Mouse (Mus musculus): Measurements from ENCODE around the gene Tmem269. TPM values are rescaled to one million over a fixed set of nuclear protein-coding genes. Genes with fewer than 3 reads are reported as not detected.

The Tmem269 gene
- polyA plus RNA-seq, 2 experiments from 2014 or later, result not detected

- ATAC-seq, result no peak
Measured at GRCm38 (mm10) chr4:119180133-119180707, 37.8 kb downstream of the Tmem269 start.

DNA sequence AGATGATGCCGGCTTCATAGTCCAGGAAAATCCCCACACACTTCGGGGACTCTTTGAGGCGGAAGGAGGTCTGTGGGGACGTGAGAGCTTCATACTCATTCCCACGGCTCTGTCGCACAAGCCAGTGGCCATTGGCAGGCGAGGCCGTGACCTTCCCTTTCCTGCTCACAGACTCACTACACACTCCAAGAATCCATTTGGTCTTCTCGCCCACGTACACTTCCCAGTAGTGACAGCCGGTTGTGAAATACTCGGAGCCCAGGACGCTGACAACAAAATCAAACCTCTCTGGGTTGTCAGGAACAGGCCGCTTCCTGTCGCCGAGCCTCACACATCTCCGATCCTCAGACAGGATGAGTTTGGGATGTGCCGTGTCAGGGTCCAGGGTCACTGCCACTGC lies 39.7 kb downstream of the Tmem269 start:
- ATAC-seq, result no peak

DNA sequence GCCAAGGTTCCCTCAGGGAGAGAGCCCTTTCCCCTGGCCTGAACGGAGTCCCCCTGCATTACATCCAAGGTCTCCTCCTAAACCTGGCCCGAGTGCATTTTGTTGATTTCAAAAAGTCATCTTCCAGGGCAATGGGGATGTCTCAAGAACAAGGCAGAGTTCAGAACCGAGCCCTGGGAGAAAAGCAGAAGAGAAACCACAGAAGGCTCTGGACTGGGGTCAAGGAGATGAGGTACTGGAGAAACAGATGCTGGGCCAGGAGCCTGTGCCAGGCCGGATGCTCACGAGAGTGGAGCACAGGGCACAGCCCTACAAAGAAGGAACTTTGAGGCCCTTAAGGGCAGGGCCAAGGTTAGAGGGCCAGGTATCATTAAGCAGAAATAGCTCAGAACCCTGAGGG lies 40.3 kb downstream of the Tmem269 start:
- no peak for ATAC-seq

GRCm38 (mm10) chr4:119173851-119174453 lies 44.1 kb downstream of the Tmem269 start, which contains the start of gene Zfp691:
Zfp691 (minus strand) TSS chr4:119174195.
- peak; percentile 100 for ATAC-seq

DNA sequence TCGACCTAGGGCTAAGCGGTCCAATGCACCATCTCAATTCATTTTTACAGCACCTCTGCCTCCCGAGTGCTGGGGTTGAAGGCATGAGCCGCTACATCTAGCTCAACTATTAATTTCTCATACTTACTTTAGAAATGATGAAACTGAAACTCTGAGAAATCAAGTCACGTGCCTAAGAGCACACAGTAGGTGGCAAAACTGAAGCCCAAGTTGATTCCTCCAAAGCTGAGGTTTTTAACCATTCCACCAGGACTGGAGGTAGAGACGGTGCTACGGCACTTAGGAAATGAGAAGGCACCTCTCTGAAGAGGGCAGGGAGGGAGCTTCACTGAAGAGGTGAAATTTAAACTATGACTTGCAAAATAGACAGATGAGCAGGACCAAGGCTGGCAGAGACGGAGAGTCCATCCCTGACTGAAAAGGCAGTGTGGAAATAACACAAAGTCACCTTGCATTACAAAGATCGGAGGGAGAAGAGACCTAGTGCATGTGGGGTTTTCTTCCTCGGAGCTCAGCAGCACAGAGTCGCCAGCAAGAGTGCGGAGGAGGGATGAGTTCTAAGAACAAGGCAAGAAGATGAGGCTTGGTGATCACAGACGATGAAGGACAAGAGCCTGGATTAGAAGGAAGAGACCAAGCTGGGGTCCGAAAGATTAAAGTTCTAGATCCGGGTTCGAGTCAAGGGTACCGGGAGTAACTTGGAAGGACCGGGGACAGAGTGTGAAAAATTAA lies 44.9 kb downstream of the Tmem269 start:
- no peak for ATAC-seq

DNA sequence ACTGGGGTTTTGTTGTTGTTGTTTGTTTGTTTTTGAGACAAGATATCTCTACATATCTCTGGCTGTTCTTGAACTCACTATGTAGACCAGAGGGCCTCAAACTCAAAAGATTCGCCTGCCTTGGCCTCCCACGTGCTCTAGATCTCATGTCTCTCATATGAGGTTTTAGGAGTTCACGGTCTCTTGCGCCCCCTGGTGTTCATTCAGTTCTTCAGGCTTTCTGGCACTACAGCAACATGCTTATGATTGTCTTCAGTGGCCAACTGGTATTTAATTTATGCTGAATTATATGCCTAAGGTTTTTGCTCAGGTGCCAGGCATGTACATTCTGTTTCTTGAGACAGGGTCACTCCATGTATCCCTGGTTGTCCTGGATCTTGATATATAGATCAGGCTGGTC lies 50.4 kb downstream of the Tmem269 start:
- peak; percentile 91 for ATAC-seq

DNA sequence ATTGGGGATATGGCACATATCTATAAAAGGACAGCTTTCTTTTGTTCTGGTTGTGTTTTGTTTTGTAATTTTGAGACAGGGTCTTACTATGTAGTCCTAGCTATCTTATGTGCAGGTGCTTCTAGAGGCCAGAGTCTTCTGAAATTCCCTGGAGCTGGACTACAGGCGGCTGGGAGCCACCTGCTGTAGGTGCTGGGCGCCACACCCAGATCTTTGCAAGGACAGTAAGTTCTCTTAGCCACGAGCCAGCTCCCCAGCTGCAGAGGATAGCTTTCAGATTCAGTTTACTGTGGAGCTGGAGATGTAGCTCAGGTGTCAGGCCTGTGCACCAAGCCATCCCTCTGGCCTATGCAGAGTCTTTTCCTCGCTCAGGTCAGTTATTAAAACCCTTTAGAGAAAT lies 50.9 kb downstream of the Tmem269 start:
- ATAC-seq, result no peak

DNA sequence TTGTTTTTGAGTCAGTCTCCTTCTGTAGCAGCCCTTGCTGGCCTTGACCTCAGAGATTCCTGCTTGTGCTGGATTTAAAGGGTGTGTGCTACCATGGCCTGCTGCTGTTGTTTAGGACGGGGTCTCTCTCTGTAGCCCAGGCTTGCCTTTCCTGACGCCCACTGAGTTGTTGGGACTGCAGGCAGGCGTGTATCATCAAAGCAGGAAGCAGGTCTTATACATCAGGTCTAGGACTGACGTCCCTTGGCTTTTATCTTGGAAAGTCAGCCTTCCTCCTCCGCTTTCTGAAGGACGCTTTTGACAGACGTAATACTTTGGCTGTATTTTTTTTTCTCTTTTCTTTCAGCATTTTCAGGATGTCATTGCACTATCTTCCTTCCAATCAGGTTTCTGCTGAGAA lies 52.1 kb downstream of the Tmem269 start:
- no peak for ATAC-seq

GRCm38 (mm10) chr4:119162990-119163389 lies 55.0 kb downstream of the Tmem269 start:
- no peak for ATAC-seq

GRCm38 (mm10) chr4:119161358-119161757 lies 56.7 kb downstream of the Tmem269 start:
- ATAC-seq, result no peak

DNA sequence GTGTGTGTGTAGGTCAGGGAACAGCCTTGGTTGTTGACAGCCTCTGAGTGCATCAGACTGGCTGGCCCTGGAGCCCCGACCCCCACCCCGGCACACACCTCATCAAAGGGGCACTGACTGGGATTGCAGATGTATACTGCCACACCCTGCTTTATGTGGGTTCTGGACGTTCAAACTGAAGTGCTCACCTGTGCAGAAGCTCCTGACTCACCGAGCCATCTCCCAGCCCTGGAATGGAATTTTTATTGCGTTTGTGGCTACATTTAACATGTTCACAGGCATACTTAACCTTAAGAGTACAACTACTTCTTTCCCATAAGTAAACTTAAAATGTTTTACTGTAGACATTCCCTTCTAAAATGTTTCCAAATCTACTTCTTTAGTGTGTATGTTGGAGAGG lies 60.1 kb downstream of the Tmem269 start:
- no peak for ATAC-seq

DNA sequence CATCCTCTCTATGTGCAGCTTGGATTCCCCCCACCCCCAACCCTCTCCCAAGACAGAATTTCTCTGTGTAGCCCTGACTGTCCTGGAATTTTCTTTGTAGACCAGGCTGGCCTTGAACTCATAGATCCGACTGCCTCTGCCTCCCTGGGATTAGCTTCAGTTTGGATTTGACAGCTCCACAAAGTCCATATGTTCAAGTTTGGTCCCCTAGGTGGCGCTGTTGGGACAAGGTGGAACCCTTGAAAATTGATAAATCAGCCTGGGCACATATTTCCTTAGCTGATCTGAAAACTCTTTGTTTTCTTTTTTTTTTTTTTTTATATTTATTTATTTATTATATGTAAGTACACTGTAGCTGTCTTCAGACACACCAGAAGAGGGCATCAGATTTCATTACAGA lies 60.8 kb downstream of the Tmem269 start:
- peak; percentile 68 for ATAC-seq

Other genes with a start within 250 kb of the Tmem269 start
- 10 to 100 TPM; 33.8 to 49.9 TPM for gene Slc2a1, start 109.5 kb downstream of the Tmem269 start, polyA plus RNA-seq (2017; shearing (Covaris generic))
- 1 to 10 TPM; 3.5 to 4.8 TPM for gene Zfp691, start 44.0 kb downstream of the Tmem269 start, polyA plus RNA-seq (2017; shearing (Covaris generic))
- not detected for gene Ermap, start 28.2 kb downstream of the Tmem269 start, polyA plus RNA-seq (2017; shearing (Covaris generic))
- gene Svbp, start 22.9 kb downstream of the Tmem269 start, polyA plus RNA-seq (2017; shearing (Covaris generic)), result 10 to 100 TPM; 53.0 to 54.8 TPM
- gene AU022252, start 14.5 kb upstream of the Tmem269 start, polyA plus RNA-seq (2017; shearing (Covaris generic)), result 1 to 10 TPM; 6.2 to 9.6 TPM
- gene P3h1, start 14.7 kb upstream of the Tmem269 start, polyA plus RNA-seq (2017; shearing (Covaris generic)), result 1 to 10 TPM; 1.1 to 1.2 TPM
- gene Cldn19, start 37.2 kb upstream of the Tmem269 start, polyA plus RNA-seq (2017; shearing (Covaris generic)), result not detected
- 100 to 1,000 TPM; 152 to 163 TPM for gene Ybx1, start 76.4 kb upstream of the Tmem269 start, polyA plus RNA-seq (2017; shearing (Covaris generic))
- 10 to 100 TPM; 30.4 to 45.3 TPM for gene Ppih, start 102.3 kb upstream of the Tmem269 start, polyA plus RNA-seq (2017; shearing (Covaris generic))
- gene Ccdc30, start 197.3 kb upstream of the Tmem269 start, polyA plus RNA-seq (2017; shearing (Covaris generic)), result 1 to 10 TPM; 7.2 to 8.0 TPM
- 10 to 100 TPM; 54.7 to 60.9 TPM for gene Ppcs, start 204.2 kb upstream of the Tmem269 start, polyA plus RNA-seq (2017; shearing (Covaris generic))
- gene Zmynd12, start 204.6 kb upstream of the Tmem269 start, polyA plus RNA-seq (2017; shearing (Covaris generic)), result under 1 TPM in 1 of 2 experiments, not detected in 1; 0.43 TPM

Data from CD4-positive, CD25-positive, alpha-beta regulatory T cell, adult 4 months (primary cell).